Mouse (Mus musculus): ENCODE results near the gene Igf2r. TPM values are rescaled to one million over a fixed set of nuclear protein-coding genes. Genes with fewer than 3 reads are reported as not detected.

Gene Igf2r
- polyA plus RNA-seq, 1 experiment from 2014 or later = 51.5 TPM

- peaks cover 95% of the 10 kb centered on the region for H3K36me3 ChIP-seq
- peak; percentile 87 for ATAC-seq (ENCODE audit: low FRiP score, low read depth)
- H3K4me1 ChIP-seq = peaks cover 72% of the 10 kb centered on the region
- peak overlapping the region; percentile 61 for H3K4me3 ChIP-seq
- H3K9ac ChIP-seq = peak overlapping the region; percentile 81
- peak overlapping the region; percentile 65 for H3K4me2 ChIP-seq (replicated peaks)
- no peaks in the 10 kb centered on the region for H3K27me3 ChIP-seq
- peaks cover 44% of the 10 kb centered on the region for H3K9me3 ChIP-seq
- WGBS = 58% methylated on average over 40 of the region's 45 CpGs
- peak overlapping the region; percentile 82 for H3K27ac ChIP-seq
Observed at GRCm38 (mm10) chr17:12741218-12741968, 28.1 kb downstream of the Igf2r start.

- WGBS = 23% methylated on average over 2 of the region's 2 CpGs
- Histone ChIP-seq H3K36me3 (peaks cover 93% of the 10 kb centered on the region), H3K27me3 (no peaks in the 10 kb centered on the region), H3K4me1 (peaks cover 74% of the 10 kb centered on the region), H3K9me3 (peaks cover 44% of the 10 kb centered on the region), H3K4me3 (no peak overlapping the region), H3K27ac (peak overlapping the region; percentile 40; the same call in 1 of the 2 replicates), H3K9ac (no peak overlapping the region), H3K4me2 (replicated peaks) (0 out of 2 replicates have a peak overlapping the region, but pooled peaks have one; percentile 27)
- ATAC-seq (ENCODE audit: low FRiP score, low read depth) = no peak
Observed at GRCm38 (mm10) chr17:12740317-12740716, 29.1 kb downstream of the Igf2r start.

GRCm38 (mm10) chr17:12739516-12739915 is 29.9 kb downstream of the Igf2r start:
- WGBS = 37% methylated on average over 4 of the region's 4 CpGs
- ATAC-seq (ENCODE audit: low FRiP score, low read depth) = no peak
- H3K36me3 ChIP-seq = peaks cover 86% of the 10 kb centered on the region
- peak overlapping the region; percentile 40; the same call in 1 of the 2 replicates for H3K27ac ChIP-seq
- no peak overlapping the region; the same call in 1 of the 2 replicates for H3K4me2 ChIP-seq (replicated peaks)
- H3K9ac ChIP-seq = no peak overlapping the region
- H3K4me3 ChIP-seq = no peak overlapping the region
- H3K9me3 ChIP-seq = peaks cover 38% of the 10 kb centered on the region
- H3K4me1 ChIP-seq = peaks cover 74% of the 10 kb centered on the region
- no peaks in the 10 kb centered on the region for H3K27me3 ChIP-seq

GRCm38 (mm10) chr17:12737934-12738333 is 31.5 kb downstream of the Igf2r start:
- Histone ChIP-seq H3K4me3 (no peak overlapping the region), H3K4me2 (replicated peaks) (no peak overlapping the region), H3K27me3 (no peaks in the 10 kb centered on the region), H3K27ac (no peak overlapping the region), H3K9me3 (peaks cover 22% of the 10 kb centered on the region), H3K4me1 (peaks cover 69% of the 10 kb centered on the region), H3K36me3 (peaks cover 81% of the 10 kb centered on the region), H3K9ac (no peak overlapping the region)
- WGBS = 25% methylated on average over 1 of the region's 1 CpGs
- ATAC-seq (ENCODE audit: low FRiP score, low read depth) = no peak

- Histone ChIP-seq H3K9ac (peak overlapping the region; percentile 31; the same call in 1 of the 2 replicates), H3K4me3 (peak overlapping the region; percentile 12; the same call in 1 of the 2 replicates), H3K27ac (peak overlapping the region; percentile 72), H3K36me3 (peaks cover 79% of the 10 kb centered on the region), H3K4me2 (replicated peaks) (peak overlapping the region; percentile 47), H3K4me1 (peaks cover 55% of the 10 kb centered on the region), H3K27me3 (no peaks in the 10 kb centered on the region), H3K9me3 (no peaks in the 10 kb centered on the region)
- WGBS = 9% methylated on average over 12 of the region's 12 CpGs
- ATAC-seq (ENCODE audit: low FRiP score, low read depth) = peak; percentile 53; the same call in 1 of the 2 replicates
Observed at GRCm38 (mm10) chr17:12734205-12734857, 35.1 kb downstream of the Igf2r start.

GRCm38 (mm10) chr17:12733128-12733527 is 36.3 kb downstream of the Igf2r start:
- 89% methylated on average over 6 of the region's 6 CpGs for WGBS
- H3K9me3 ChIP-seq = no peaks in the 10 kb centered on the region
- H3K4me1 ChIP-seq = peaks cover 49% of the 10 kb centered on the region
- no peak for ATAC-seq (ENCODE audit: low FRiP score, low read depth)
- no peak overlapping the region for H3K4me2 ChIP-seq (replicated peaks)
- no peak overlapping the region for H3K9ac ChIP-seq
- H3K4me3 ChIP-seq = no peak overlapping the region
- peaks cover 71% of the 10 kb centered on the region for H3K36me3 ChIP-seq
- no peaks in the 10 kb centered on the region for H3K27me3 ChIP-seq
- no peak overlapping the region for H3K27ac ChIP-seq

- ATAC-seq (ENCODE audit: low FRiP score, low read depth) = no peak
- Histone ChIP-seq H3K4me1 (peaks cover 45% of the 10 kb centered on the region), H3K27ac (no peak overlapping the region), H3K36me3 (peaks cover 74% of the 10 kb centered on the region), H3K4me2 (replicated peaks) (no peak overlapping the region), H3K4me3 (no peak overlapping the region), H3K9me3 (no peaks in the 10 kb centered on the region), H3K27me3 (no peaks in the 10 kb centered on the region), H3K9ac (no peak overlapping the region)
- WGBS = 56% methylated on average over 1 of the region's 1 CpGs
Observed at GRCm38 (mm10) chr17:12728536-12728935, 40.9 kb downstream of the Igf2r start.

GRCm38 (mm10) chr17:12727748-12728147 is 41.7 kb downstream of the Igf2r start:
- H3K27ac ChIP-seq = no peak overlapping the region
- H3K36me3 ChIP-seq = peaks cover 68% of the 10 kb centered on the region
- ATAC-seq (ENCODE audit: low FRiP score, low read depth) = no peak
- no peaks in the 10 kb centered on the region for H3K9me3 ChIP-seq
- no peak overlapping the region for H3K9ac ChIP-seq
- no peaks in the 10 kb centered on the region for H3K27me3 ChIP-seq
- H3K4me2 ChIP-seq (replicated peaks) = no peak overlapping the region
- 81% methylated on average over 3 of the region's 3 CpGs for WGBS
- peaks cover 52% of the 10 kb centered on the region for H3K4me1 ChIP-seq
- H3K4me3 ChIP-seq = no peak overlapping the region

- H3K4me1 ChIP-seq = peaks cover 64% of the 10 kb centered on the region
- H3K9me3 ChIP-seq = no peaks in the 10 kb centered on the region
- 26% methylated on average over 4 of the region's 4 CpGs for WGBS
- no peak for ATAC-seq (ENCODE audit: low FRiP score, low read depth)
- H3K4me2 ChIP-seq (replicated peaks) = peak overlapping the region; percentile 12; the same call in 1 of the 2 replicates
- no peak overlapping the region for H3K4me3 ChIP-seq
- H3K9ac ChIP-seq = no peak overlapping the region
- peaks cover 64% of the 10 kb centered on the region for H3K36me3 ChIP-seq
- no peaks in the 10 kb centered on the region for H3K27me3 ChIP-seq
- H3K27ac ChIP-seq = peak overlapping the region; percentile 95
Observed at GRCm38 (mm10) chr17:12725871-12726270, 43.6 kb downstream of the Igf2r start.

- Histone ChIP-seq H3K9me3 (no peaks in the 10 kb centered on the region), H3K27me3 (no peaks in the 10 kb centered on the region), H3K36me3 (peaks cover 64% of the 10 kb centered on the region), H3K9ac (no peak overlapping the region; the same call in 1 of the 2 replicates), H3K27ac (peak overlapping the region; percentile 95), H3K4me1 (peaks cover 70% of the 10 kb centered on the region), H3K4me3 (no peak overlapping the region), H3K4me2 (replicated peaks) (peak overlapping the region; percentile 44)
- 10% methylated on average over 6 of the region's 6 CpGs for WGBS
- peak; percentile 72 for ATAC-seq (ENCODE audit: low FRiP score, low read depth)
Observed at GRCm38 (mm10) chr17:12724767-12725744, 44.4 kb downstream of the Igf2r start.

- Histone ChIP-seq H3K36me3 (peaks cover 64% of the 10 kb centered on the region), H3K4me2 (replicated peaks) (peak overlapping the region; percentile 44), H3K4me3 (no peak overlapping the region), H3K27ac (peak overlapping the region; percentile 95), H3K9me3 (no peaks in the 10 kb centered on the region), H3K4me1 (peaks cover 70% of the 10 kb centered on the region), H3K9ac (no peak overlapping the region), H3K27me3 (no peaks in the 10 kb centered on the region)
- ATAC-seq (ENCODE audit: low FRiP score, low read depth) = no peak
- 70% methylated on average over 5 of the region's 5 CpGs for WGBS
Observed at GRCm38 (mm10) chr17:12723986-12724766, 45.3 kb downstream of the Igf2r start.

All from limb, embryonic 13.5 days (tissue).